Mouse (Mus musculus): ENCODE measurements around the gene Lad1. TPM values are rescaled to one million over a fixed set of nuclear protein-coding genes. Genes with fewer than 3 reads are reported as not detected.
A peak's percentile ranks its signal among the peaks of the same experiment; 100 is the strongest.

Lad1 gene
- 0.78 and 0.80 TPM in 2 replicates for polyA plus RNA-seq (2015; fragmentation: Nextera tagmentation; extraction: Ambion mirVana)

GRCm38 (mm10) chr1:135818481-135819086 lies at the start of gene Lad1:
Gene Lad1, plus strand, starts transcription at chr1:135818598.
- no peaks in the 10 kb centered on the region for H3K9me3 ChIP-seq
- H3K4me1 ChIP-seq (replicated peaks), result peaks cover 10% of the 10 kb centered on the region
- peaks cover 41% of the 10 kb centered on the region for H3K27me3 ChIP-seq
- H3K36me3 ChIP-seq, result no peaks in the 10 kb centered on the region
- H3K4me3 ChIP-seq, result peak within 1 kb of the TSS; percentile 56
- H3K27ac ChIP-seq (replicated peaks), result no peak within 1 kb of the TSS
- peak within 1 kb of the TSS; percentile 98 for H3K4me2 ChIP-seq
- ATAC-seq (ENCODE audit: low FRiP score, low read depth), result peak; percentile 59
- 1% methylated on average over 62 of the region's 63 CpGs for WGBS
- peak within 1 kb of the TSS; percentile 42 for H3K9ac ChIP-seq

DNA sequence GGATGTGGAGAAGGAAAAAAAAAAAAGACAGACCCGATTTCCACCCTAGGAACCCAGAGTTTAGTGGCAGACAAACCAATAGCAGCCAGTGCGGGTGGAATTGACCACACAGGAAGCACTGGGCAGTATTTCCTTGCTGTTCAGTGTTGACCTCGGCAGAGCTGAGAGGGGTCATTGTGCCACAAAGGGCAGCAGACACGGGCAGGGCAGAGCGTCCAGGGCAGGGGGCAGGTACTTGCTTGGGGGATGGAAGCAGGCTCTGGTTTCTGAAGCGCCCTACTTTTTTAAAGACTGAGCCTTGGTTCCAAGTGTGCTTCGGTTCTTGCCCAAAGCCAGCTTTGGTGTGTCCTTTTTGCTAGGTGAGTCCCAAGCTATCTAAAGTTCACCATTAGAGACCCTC lies 48.2 kb upstream of the Lad1 start:
- H3K4me2 ChIP-seq, result no peak overlapping the region
- no peak for ATAC-seq (ENCODE audit: low FRiP score, low read depth)
- no peak overlapping the region for H3K9ac ChIP-seq
- WGBS, result 73% methylated on average over 7 of the region's 7 CpGs
- H3K9me3 ChIP-seq, result no peaks in the 10 kb centered on the region
- no peak overlapping the region for H3K4me3 ChIP-seq
- no peaks in the 10 kb centered on the region for H3K36me3 ChIP-seq
- H3K4me1 ChIP-seq (replicated peaks), result peaks cover 40% of the 10 kb centered on the region
- no peaks in the 10 kb centered on the region for H3K27me3 ChIP-seq
- no peak overlapping the region for H3K27ac ChIP-seq (replicated peaks)

- 0 out of 2 replicates have a peak, but pooled peaks have one; percentile 48 for ATAC-seq (ENCODE audit: low FRiP score, low read depth)
Observed at GRCm38 (mm10) chr1:135770896-135771572, 47.4 kb upstream of the Lad1 start.

GRCm38 (mm10) chr1:135771573-135771970 lies 46.8 kb upstream of the Lad1 start:
- Histone ChIP-seq H3K27ac (replicated peaks) (no peak overlapping the region), H3K4me3 (no peak overlapping the region), H3K4me2 (no peak overlapping the region), H3K4me1 (replicated peaks) (peaks cover 30% of the 10 kb centered on the region), H3K27me3 (no peaks in the 10 kb centered on the region), H3K9ac (no peak overlapping the region), H3K36me3 (no peaks in the 10 kb centered on the region), H3K9me3 (no peaks in the 10 kb centered on the region)
- 53% methylated on average over 8 of the region's 8 CpGs for WGBS
- ATAC-seq (ENCODE audit: low FRiP score, low read depth), result no peak

More at GRCm38 (mm10) chr1:135770896-135771572, 47.4 kb upstream of the Lad1 start:
- no peaks in the 10 kb centered on the region for H3K9me3 ChIP-seq
- H3K27me3 ChIP-seq, result no peaks in the 10 kb centered on the region
- peaks cover 34% of the 10 kb centered on the region for H3K4me1 ChIP-seq (replicated peaks)
- no peak overlapping the region for H3K27ac ChIP-seq (replicated peaks)
- H3K36me3 ChIP-seq, result no peaks in the 10 kb centered on the region
- H3K9ac ChIP-seq, result no peak overlapping the region
- 48% methylated on average over 12 of the region's 12 CpGs for WGBS
- H3K4me3 ChIP-seq, result no peak overlapping the region
- H3K4me2 ChIP-seq, result no peak overlapping the region

DNA sequence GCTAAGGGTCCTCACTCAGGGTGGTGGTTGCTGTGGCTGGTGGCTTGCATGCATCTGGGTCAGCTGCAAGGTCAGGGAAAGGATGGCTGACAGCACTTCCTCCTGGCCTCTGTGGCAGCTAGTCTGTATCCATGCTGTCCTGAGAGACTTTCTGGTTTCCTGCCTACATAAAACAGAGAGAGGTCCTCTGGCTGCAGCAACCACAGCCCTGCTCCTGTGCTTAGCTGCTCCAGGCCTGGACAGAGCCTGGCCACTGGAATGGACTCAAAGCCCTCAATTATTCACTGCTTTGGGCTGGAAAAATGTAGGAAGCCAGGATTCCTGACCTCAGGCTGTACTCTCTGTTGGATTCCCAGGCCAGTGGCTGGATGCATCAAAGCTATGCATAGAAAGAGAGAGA lies 41.8 kb upstream of the Lad1 start:
- no peak overlapping the region for H3K27ac ChIP-seq (replicated peaks)
- no peaks in the 10 kb centered on the region for H3K36me3 ChIP-seq
- ATAC-seq (ENCODE audit: low FRiP score, low read depth), result no peak
- no peak overlapping the region for H3K4me3 ChIP-seq
- peaks cover 15% of the 10 kb centered on the region for H3K4me1 ChIP-seq (replicated peaks)
- no peak overlapping the region for H3K4me2 ChIP-seq
- H3K9ac ChIP-seq, result no peak overlapping the region
- no peaks in the 10 kb centered on the region for H3K27me3 ChIP-seq
- no peaks in the 10 kb centered on the region for H3K9me3 ChIP-seq

- no peak overlapping the region for H3K4me3 ChIP-seq
- no peak for ATAC-seq (ENCODE audit: low FRiP score, low read depth)
- H3K36me3 ChIP-seq, result no peaks in the 10 kb centered on the region
- WGBS, result 90% methylated on average over 1 of the region's 1 CpGs
- H3K4me2 ChIP-seq, result no peak overlapping the region
- no peaks in the 10 kb centered on the region for H3K9me3 ChIP-seq
- H3K4me1 ChIP-seq (replicated peaks), result peaks cover 11% of the 10 kb centered on the region
- H3K27me3 ChIP-seq, result no peaks in the 10 kb centered on the region
- no peak overlapping the region for H3K9ac ChIP-seq
- no peak overlapping the region for H3K27ac ChIP-seq (replicated peaks)
Observed at GRCm38 (mm10) chr1:135777046-135777445, 41.4 kb upstream of the Lad1 start.

GRCm38 (mm10) chr1:135778780-135779535 lies 39.4 kb upstream of the Lad1 start, which contains the start of gene Tnni1:
Gene Tnni1, plus strand, starts transcription at chr1:135779434.
- Histone ChIP-seq H3K27ac (replicated peaks) (no peak within 1 kb of the TSS), H3K4me1 (replicated peaks) (peaks cover 14% of the 10 kb centered on the region), H3K9ac (no peak within 1 kb of the TSS), H3K4me2 (no peak within 1 kb of the TSS), H3K36me3 (no peaks in the 10 kb centered on the region), H3K27me3 (no peaks in the 10 kb centered on the region), H3K4me3 (no peak within 1 kb of the TSS), H3K9me3 (no peaks in the 10 kb centered on the region)
- 29% methylated on average over 22 of the region's 22 CpGs for WGBS
- peak; percentile 33; the same call in 1 of the 2 replicates for ATAC-seq (ENCODE audit: low FRiP score, low read depth)

- H3K27ac ChIP-seq (replicated peaks), result no peak overlapping the region
- H3K4me1 ChIP-seq (replicated peaks), result peaks cover 14% of the 10 kb centered on the region
- no peaks in the 10 kb centered on the region for H3K27me3 ChIP-seq
- no peaks in the 10 kb centered on the region for H3K36me3 ChIP-seq
- WGBS, result 35% methylated on average over 4 of the region's 4 CpGs
- no peak overlapping the region for H3K4me2 ChIP-seq
- no peaks in the 10 kb centered on the region for H3K9me3 ChIP-seq
- H3K9ac ChIP-seq, result no peak overlapping the region
- no peak overlapping the region for H3K4me3 ChIP-seq
- no peak for ATAC-seq (ENCODE audit: low FRiP score, low read depth)
Observed at GRCm38 (mm10) chr1:135780649-135781048, 37.7 kb upstream of the Lad1 start.

GRCm38 (mm10) chr1:135781220-135781619 lies 37.2 kb upstream of the Lad1 start:
- ATAC-seq (ENCODE audit: low FRiP score, low read depth), result peak; percentile 64
- no peaks in the 10 kb centered on the region for H3K27me3 ChIP-seq
- H3K9me3 ChIP-seq, result no peaks in the 10 kb centered on the region
- no peak overlapping the region for H3K4me2 ChIP-seq
- no peak overlapping the region for H3K27ac ChIP-seq (replicated peaks)
- H3K36me3 ChIP-seq, result no peaks in the 10 kb centered on the region
- H3K9ac ChIP-seq, result no peak overlapping the region
- peaks cover 14% of the 10 kb centered on the region for H3K4me1 ChIP-seq (replicated peaks)
- WGBS, result 12% methylated on average over 13 of the region's 13 CpGs
- H3K4me3 ChIP-seq, result no peak overlapping the region

DNA sequence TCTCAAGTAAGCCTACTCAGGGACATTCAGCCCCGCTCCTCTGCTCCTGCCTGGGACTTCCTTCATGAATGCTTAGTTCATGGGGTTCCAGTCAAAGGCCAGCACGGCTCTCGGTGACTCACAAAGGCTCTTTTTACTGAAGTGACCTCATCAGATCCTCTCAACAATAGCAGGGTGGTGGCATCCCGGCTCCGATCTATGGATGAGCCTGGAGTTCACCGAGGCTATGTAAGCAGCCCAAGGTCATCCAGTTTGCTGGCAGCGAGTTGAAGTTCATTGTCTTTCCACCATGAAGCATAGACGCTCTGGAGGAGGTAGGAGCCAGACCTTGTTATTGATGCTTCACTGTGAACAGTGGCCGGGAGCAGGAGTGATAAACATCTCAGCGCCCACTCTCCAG lies 35.6 kb upstream of the Lad1 start:
- no peak overlapping the region for H3K4me2 ChIP-seq
- H3K27me3 ChIP-seq, result no peaks in the 10 kb centered on the region
- ATAC-seq (ENCODE audit: low FRiP score, low read depth), result no peak
- no peak overlapping the region for H3K4me3 ChIP-seq
- no peaks in the 10 kb centered on the region for H3K36me3 ChIP-seq
- no peak overlapping the region for H3K9ac ChIP-seq
- no peak overlapping the region for H3K27ac ChIP-seq (replicated peaks)
- 15% methylated on average over 10 of the region's 10 CpGs for WGBS
- H3K9me3 ChIP-seq, result no peaks in the 10 kb centered on the region
- H3K4me1 ChIP-seq (replicated peaks), result peaks cover 14% of the 10 kb centered on the region

DNA sequence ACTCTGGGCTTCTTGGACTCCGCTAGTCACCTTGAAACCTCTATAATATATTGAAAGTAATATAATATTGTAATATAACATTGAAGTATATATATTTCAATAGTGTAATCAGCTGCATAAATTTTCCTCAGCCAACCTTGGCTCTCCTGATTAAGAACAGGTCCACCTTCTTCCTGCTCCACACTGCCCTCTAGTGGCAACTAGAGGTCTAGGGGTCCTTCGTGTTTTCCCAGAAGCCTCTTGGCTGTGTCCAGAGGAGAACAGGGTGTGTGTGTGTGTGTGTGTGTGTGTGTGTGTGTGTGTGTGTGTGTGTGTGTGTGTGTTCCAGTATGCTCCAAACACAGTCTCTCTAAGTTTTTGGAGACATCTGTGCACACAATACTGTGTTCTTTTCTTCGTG lies 30.6 kb upstream of the Lad1 start:
- 52% methylated on average over 3 of the region's 3 CpGs for WGBS
- no peak overlapping the region for H3K9ac ChIP-seq
- H3K27ac ChIP-seq (replicated peaks), result no peak overlapping the region
- ATAC-seq (ENCODE audit: low FRiP score, low read depth), result no peak
- H3K9me3 ChIP-seq, result no peaks in the 10 kb centered on the region
- no peak overlapping the region for H3K4me2 ChIP-seq
- 0 out of 2 replicates have a peak, but pooled peaks cover 5% of the 10 kb centered on the region for H3K4me1 ChIP-seq (replicated peaks)
- H3K36me3 ChIP-seq, result no peaks in the 10 kb centered on the region
- peaks cover 5% of the 10 kb centered on the region; the same call in 1 of the 2 replicates for H3K27me3 ChIP-seq
- no peak overlapping the region for H3K4me3 ChIP-seq

- Histone ChIP-seq H3K27me3 (peaks cover 5% of the 10 kb centered on the region; the same call in 1 of the 2 replicates), H3K4me2 (no peak overlapping the region), H3K36me3 (no peaks in the 10 kb centered on the region), H3K4me1 (replicated peaks) (peaks cover 4% of the 10 kb centered on the region), H3K4me3 (no peak overlapping the region), H3K27ac (replicated peaks) (no peak overlapping the region), H3K9me3 (no peaks in the 10 kb centered on the region), H3K9ac (no peak overlapping the region)
- ATAC-seq (ENCODE audit: low FRiP score, low read depth), result no peak
- WGBS, result 41% methylated on average over 10 of the region's 10 CpGs
Observed at GRCm38 (mm10) chr1:135788708-135789107, 29.7 kb upstream of the Lad1 start.
